25 mouse cellular contexts compared by ENCODE assay signal in genomic region chr17:63978794-63979571, GRCm38 (mm10).
DNase-seq lines count a peak whose midpoint lies in the region; ATAC-seq and TF ChIP-seq lines count a peak whose summit lies in the region.
"Had no signal": no experiment of that assay in that cellular context is flagged by ENCODE, and none has a peak within 500 bp of the region (broad histone marks: within the 10 kb centered on the region; RNA-seq: fewer than 3 reads in every experiment).

No protein-coding gene starts in this region.

- WGBS in liver, embryonic 12.5 days (ENCODE audit: insufficient replicate concordance), result 28% methylated on average over 4 of the region's 4 CpGs
- 23% methylated on average over 4 of the region's 4 CpGs for WGBS in liver, embryonic 16.5 days (ENCODE audit: insufficient replicate concordance)
- 86% methylated on average over 4 of the region's 4 CpGs for WGBS in intestine, postnatal 0 days

- no peak overlapping the region for H3K9ac ChIP-seq in liver, embryonic 12.5 days
- no peak overlapping the region for H3K9ac ChIP-seq in liver, embryonic 16.5 days (ENCODE audit: low read depth, low read length)
- H3K9ac ChIP-seq in intestine, postnatal 0 days (ENCODE audit: low read depth, low read length), result no peak overlapping the region
- H3K9ac ChIP-seq: heart, embryonic 15.5 days; hindbrain, embryonic 14.5 days had no signal

- peak overlapping the region; percentile 35; the same call in 1 of the 2 replicates for H3K4me2 ChIP-seq in liver, embryonic 12.5 days
- H3K4me2 ChIP-seq in liver, embryonic 16.5 days (ENCODE audit: low read depth, low read length), result no peak overlapping the region
- H3K4me2 ChIP-seq in intestine, postnatal 0 days (replicated peaks; ENCODE audit: low read depth), result no peak overlapping the region
- H3K4me2 ChIP-seq: heart, embryonic 11.5 days; heart, embryonic 15.5 days; hindbrain, embryonic 14.5 days had no signal

- H3K4me3 ChIP-seq in G1E (ENCODE audit: low read depth, low read length), result no peak overlapping the region
- no peak overlapping the region for H3K4me3 ChIP-seq in liver, embryonic 12.5 days
- H3K4me3 ChIP-seq in liver, embryonic 16.5 days (ENCODE audit: low read depth, low read length), result no peak overlapping the region
- H3K4me3 ChIP-seq in intestine, postnatal 0 days (ENCODE audit: low read depth, low read length), result no peak overlapping the region
- H3K4me3 ChIP-seq: embryonic facial prominence, embryonic 10.5 days; forebrain, embryonic 10.5 days; heart, embryonic 15.5 days; hindbrain, embryonic 10.5 days had no signal

- no peak for TF ChIP-seq CTCF in G1E (IDR thresholded peaks at IDR 0.05; ENCODE audit: low read depth, low read length)
- no peak for TF ChIP-seq CTCF in intestine, postnatal 0 days (IDR thresholded peaks at IDR 0.05; ENCODE audit: low read depth)

- no peaks in the 10 kb centered on the region for H3K27me3 ChIP-seq in G1E (ENCODE audit: insufficient read depth, low read length)
- no peaks in the 10 kb centered on the region for H3K27me3 ChIP-seq in liver, embryonic 12.5 days (replicated peaks)
- H3K27me3 ChIP-seq in liver, embryonic 16.5 days (ENCODE audit: control insufficient read depth, insufficient read depth, low read depth, low read length), result no peaks in the 10 kb centered on the region
- no peaks in the 10 kb centered on the region for H3K27me3 ChIP-seq in intestine, postnatal 0 days (replicated peaks; ENCODE audit: control insufficient read depth, insufficient read depth, low read length)
- H3K27me3 ChIP-seq: heart, embryonic 15.5 days; Patski had no signal

- peaks cover 53% of the 10 kb centered on the region for H3K4me1 ChIP-seq in G1E (ENCODE audit: insufficient read depth, low read depth, low read length)
- H3K4me1 ChIP-seq in liver, embryonic 12.5 days, result peaks cover 44% of the 10 kb centered on the region
- H3K4me1 ChIP-seq in liver, embryonic 16.5 days (ENCODE audit: control insufficient read depth, low read depth, low read length), result peaks cover 19% of the 10 kb centered on the region
- H3K4me1 ChIP-seq in intestine, postnatal 0 days (replicated peaks; ENCODE audit: control insufficient read depth, insufficient read depth, low read length), result no peaks in the 10 kb centered on the region
- H3K4me1 ChIP-seq: embryonic facial prominence, embryonic 10.5 days; forebrain, embryonic 10.5 days; heart, embryonic 15.5 days; hindbrain, embryonic 10.5 days had no signal

- no peak for DNase-seq in G1E (ENCODE audit: low spot score)
- no peak for DNase-seq in urinary bladder, postnatal 14 days (ENCODE audit: low spot score)
- DNase-seq in frontal cortex, postnatal 10 days (ENCODE audit: low spot score in 2 of 2), result no peak
- no peak for DNase-seq in urinary bladder, postnatal 4 days (ENCODE audit: low spot score in 2 of 2)
- DNase-seq: adrenal gland, postnatal 25 days; B cell, adult 2 months; cerebellum, adult 11-12 months; cerebellum, adult 9-10 months; cerebellum, postnatal 25 days; heart, adult 18-20 months; heart, postnatal 14 days had no signal

- H3K36me3 ChIP-seq in G1E (replicated peaks), result peaks cover 12% of the 10 kb centered on the region
- peaks cover 8% of the 10 kb centered on the region for H3K36me3 ChIP-seq in liver, embryonic 12.5 days
- H3K36me3 ChIP-seq in liver, embryonic 16.5 days (ENCODE audit: control insufficient read depth, insufficient read depth), result peaks cover 2% of the 10 kb centered on the region; the same call in 1 of the 2 replicates
- H3K36me3 ChIP-seq in intestine, postnatal 0 days (ENCODE audit: control insufficient read depth, insufficient read depth), result no peaks in the 10 kb centered on the region
- H3K36me3 ChIP-seq: embryonic facial prominence, embryonic 10.5 days; heart, embryonic 15.5 days had no signal

- H3K9me3 ChIP-seq in G1E (replicated peaks), result no peaks in the 10 kb centered on the region
- H3K9me3 ChIP-seq in liver, embryonic 12.5 days (replicated peaks), result no peaks in the 10 kb centered on the region
- H3K9me3 ChIP-seq in liver, embryonic 16.5 days (replicated peaks; ENCODE audit: control insufficient read depth, low read length), result no peaks in the 10 kb centered on the region
- H3K9me3 ChIP-seq in intestine, postnatal 0 days (ENCODE audit: control insufficient read depth), result no peaks in the 10 kb centered on the region
- H3K9me3 ChIP-seq: embryonic facial prominence, embryonic 10.5 days; forebrain, embryonic 10.5 days; heart, embryonic 15.5 days; hindbrain, embryonic 10.5 days had no signal

- peak overlapping the region; percentile 77 for H3K27ac ChIP-seq in liver, embryonic 12.5 days
- no peak overlapping the region; the same call in 1 of the 2 replicates for H3K27ac ChIP-seq in liver, embryonic 16.5 days (ENCODE audit: low read length)
- no peak overlapping the region for H3K27ac ChIP-seq in intestine, postnatal 0 days (ENCODE audit: low read depth, low read length)
- H3K27ac ChIP-seq: embryonic facial prominence, embryonic 10.5 days; forebrain, embryonic 10.5 days; heart, embryonic 15.5 days; hindbrain, embryonic 10.5 days; hindbrain, embryonic 14.5 days had no signal

- peak; percentile 55 for ATAC-seq in G1E (ENCODE audit: extremely low read depth, insufficient number of reproducible peaks, low FRiP score, poor library complexity, severe bottlenecking)
- 0 out of 2 replicates have a peak, but pooled peaks have one; percentile 11 for ATAC-seq in common myeloid progenitor, adult 5-6 weeks (replicated peaks; ENCODE audit: low read depth, poor library complexity, severe bottlenecking)
- peak; percentile 83 for ATAC-seq in liver, embryonic 12.5 days
- ATAC-seq in liver, embryonic 16.5 days (ENCODE audit: low read depth), result peak; percentile 84
- no peak for ATAC-seq in intestine, postnatal 0 days
- ATAC-seq: activated CD4-positive, CD25-positive, alpha-beta regulatory T cell, adult 4 months; CD4-positive, CD25-positive, alpha-beta regulatory T cell, adult 4 months; forebrain, embryonic 14.5 days; Patski had no signal
